Mouse (Mus musculus): ENCODE measurements around the gene Rnf157. TPM values are rescaled to one million over a fixed set of nuclear protein-coding genes. Genes with fewer than 3 reads are reported as not detected.
A peak's percentile ranks its signal among the peaks of the same experiment; 100 is the strongest.

The Rnf157 gene
- polyA plus RNA-seq, 1 experiment from 2014 or later = 1.2 TPM

DNA sequence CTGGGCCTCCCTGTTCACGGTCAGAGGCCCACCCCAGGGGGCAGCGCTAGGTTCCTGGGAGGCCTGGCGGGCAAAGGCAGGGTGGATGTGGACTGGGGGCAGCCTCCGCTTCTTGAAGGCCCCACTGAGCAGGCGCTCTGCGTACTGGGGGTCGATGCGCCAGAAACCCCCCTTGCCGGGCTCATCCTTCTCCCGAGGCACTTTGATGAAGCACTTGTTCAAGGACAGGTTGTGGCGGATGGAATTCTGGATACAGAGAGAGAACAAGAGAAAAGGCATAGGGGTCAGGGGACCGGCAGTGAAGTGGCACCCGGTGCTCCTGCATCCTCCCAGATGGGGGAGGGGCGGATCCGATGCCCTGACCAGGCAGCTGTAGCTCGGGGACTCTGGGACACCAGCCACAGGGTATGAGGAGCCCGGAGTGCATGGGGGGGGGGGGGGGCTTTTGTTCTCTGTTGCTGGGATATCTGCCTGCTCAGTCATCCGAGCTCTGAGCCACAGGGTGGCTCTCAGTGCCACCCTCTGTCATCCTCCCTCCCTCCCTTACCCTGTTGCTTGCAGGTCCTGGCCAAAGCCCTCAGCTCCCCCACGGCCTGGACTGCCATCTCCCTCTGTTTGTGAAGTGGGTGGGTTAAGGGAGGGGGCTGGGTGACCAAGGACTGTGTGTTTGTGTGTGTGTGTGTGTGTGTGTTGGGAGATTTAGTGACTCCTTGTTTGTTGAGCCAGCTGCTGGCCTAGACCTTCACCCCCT is 80.4 kb downstream of the Rnf157 start:
- Histone ChIP-seq H3K27me3 (ENCODE audit: control insufficient read depth, insufficient read depth, low read depth, low read length) (peaks cover 50% of the 10 kb centered on the region), H3K9me3 (replicated peaks; ENCODE audit: control insufficient read depth, low read length) (no peaks in the 10 kb centered on the region), H3K36me3 (ENCODE audit: control insufficient read depth, insufficient read depth) (no peaks in the 10 kb centered on the region), H3K27ac (ENCODE audit: low read length) (no peak overlapping the region), H3K9ac (ENCODE audit: low read depth, low read length) (no peak overlapping the region), H3K4me3 (ENCODE audit: low read depth, low read length) (no peak overlapping the region), H3K4me1 (ENCODE audit: control insufficient read depth, low read depth, low read length) (peaks cover 16% of the 10 kb centered on the region), H3K4me2 (ENCODE audit: low read depth, low read length) (peak overlapping the region; percentile 37)
- 58% methylated on average over 17 of the region's 19 CpGs for WGBS (ENCODE audit: insufficient replicate concordance)
- ATAC-seq (ENCODE audit: low read depth) = peak; percentile 43

GRCm38 (mm10) chr11:116330211-116330518 is 82.7 kb downstream of the Rnf157 start:
- Histone ChIP-seq H3K9me3 (replicated peaks; ENCODE audit: control insufficient read depth, low read length) (no peaks in the 10 kb centered on the region), H3K4me1 (ENCODE audit: control insufficient read depth, low read depth, low read length) (peaks cover 10% of the 10 kb centered on the region), H3K4me2 (ENCODE audit: low read depth, low read length) (no peak overlapping the region), H3K9ac (ENCODE audit: low read depth, low read length) (no peak overlapping the region), H3K27me3 (ENCODE audit: control insufficient read depth, insufficient read depth, low read depth, low read length) (peaks cover 30% of the 10 kb centered on the region), H3K36me3 (ENCODE audit: control insufficient read depth, insufficient read depth) (no peaks in the 10 kb centered on the region), H3K4me3 (ENCODE audit: low read depth, low read length) (no peak overlapping the region), H3K27ac (ENCODE audit: low read length) (no peak overlapping the region)
- WGBS (ENCODE audit: insufficient replicate concordance) = 60% methylated on average over 7 of the region's 7 CpGs
- no peak for ATAC-seq (ENCODE audit: low read depth)

DNA sequence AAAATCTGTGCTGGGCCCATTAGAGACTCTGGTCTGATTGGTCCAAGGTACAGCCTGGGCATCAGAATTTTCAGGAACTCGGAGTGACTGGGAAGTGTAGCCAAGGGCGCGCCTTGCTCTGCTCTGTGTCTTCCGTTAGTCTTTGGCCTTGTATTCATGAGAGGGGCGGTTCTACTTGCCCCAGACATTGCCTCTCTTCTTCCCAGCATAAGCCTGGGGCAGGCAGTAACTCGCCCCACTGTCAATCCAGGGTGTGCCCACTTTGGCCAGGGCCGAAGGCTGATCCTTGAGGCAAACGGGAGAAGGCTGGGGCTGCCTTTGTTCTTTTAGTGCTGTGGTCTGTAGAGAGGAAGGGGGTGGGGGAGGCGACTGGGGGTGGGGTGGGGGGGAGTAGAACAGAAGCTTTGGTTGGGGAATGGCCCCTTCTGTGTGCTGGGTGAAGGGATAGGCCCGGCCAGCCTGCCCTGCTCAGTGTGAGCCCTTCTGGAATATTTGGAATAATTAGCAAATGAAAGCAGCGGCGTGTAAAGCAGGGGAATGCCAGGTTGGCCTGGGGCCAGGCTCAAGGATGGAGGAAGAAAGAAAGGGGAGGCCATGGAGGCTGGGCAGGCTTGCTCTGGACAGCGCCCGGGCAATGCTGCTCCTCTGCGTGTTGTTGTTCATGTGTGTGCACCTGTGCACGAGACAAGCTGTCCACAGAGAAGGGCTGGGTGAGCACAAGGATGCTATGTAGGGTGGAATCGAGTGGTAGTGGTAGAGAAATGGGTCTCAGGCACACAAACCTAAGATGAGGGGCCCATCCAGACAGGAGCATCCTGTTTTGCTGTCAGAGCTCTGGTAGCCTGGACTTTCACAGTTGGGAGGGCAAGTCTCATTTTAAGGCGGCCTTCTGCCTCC is 83.3 kb downstream of the Rnf157 start:
- Histone ChIP-seq H3K4me2 (ENCODE audit: low read depth, low read length) (no peak overlapping the region), H3K27ac (ENCODE audit: low read length) (no peak overlapping the region), H3K27me3 (ENCODE audit: control insufficient read depth, insufficient read depth, low read depth, low read length) (peaks cover 24% of the 10 kb centered on the region), H3K9me3 (replicated peaks; ENCODE audit: control insufficient read depth, low read length) (no peaks in the 10 kb centered on the region), H3K4me3 (ENCODE audit: low read depth, low read length) (no peak overlapping the region), H3K36me3 (ENCODE audit: control insufficient read depth, insufficient read depth) (no peaks in the 10 kb centered on the region), H3K4me1 (ENCODE audit: control insufficient read depth, low read depth, low read length) (peaks cover 5% of the 10 kb centered on the region), H3K9ac (ENCODE audit: low read depth, low read length) (no peak overlapping the region)
- 61% methylated on average over 18 of the region's 18 CpGs for WGBS (ENCODE audit: insufficient replicate concordance)
- no peak for ATAC-seq (ENCODE audit: low read depth)

DNA sequence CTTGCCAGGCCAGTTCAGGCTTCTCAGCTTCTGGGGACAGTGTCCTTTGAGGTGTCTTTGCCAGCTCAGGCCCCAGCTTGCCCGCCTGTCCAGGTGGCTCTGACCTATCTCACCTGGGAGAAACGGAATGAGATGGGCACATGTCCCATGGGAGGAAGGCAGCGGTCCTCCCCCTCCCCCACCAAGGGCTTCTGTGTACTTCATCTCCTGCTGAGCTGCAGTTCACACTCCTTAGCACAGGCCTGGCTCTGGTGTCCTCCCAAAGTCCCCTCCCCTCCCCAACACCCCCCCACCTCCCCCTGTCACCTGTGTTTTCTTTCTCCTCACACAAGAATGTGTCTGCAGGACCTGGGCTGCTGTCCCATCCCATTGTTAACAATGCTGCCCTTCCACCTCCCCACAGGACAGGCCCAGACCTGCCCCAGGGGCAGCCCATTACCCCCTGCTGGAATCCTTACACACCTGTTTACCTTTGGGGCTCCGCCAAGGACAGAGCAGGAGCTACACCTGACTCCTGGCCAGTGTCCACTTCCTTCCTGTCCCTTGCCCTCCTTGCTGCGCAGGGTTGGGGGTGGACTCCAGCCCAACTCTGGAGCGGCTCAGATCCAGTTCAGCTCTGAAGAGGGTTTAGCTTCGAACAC is 85.7 kb downstream of the Rnf157 start:
- WGBS (ENCODE audit: insufficient replicate concordance) = 59% methylated on average over 7 of the region's 7 CpGs
- no peak overlapping the region for H3K4me2 ChIP-seq (ENCODE audit: low read depth, low read length)
- H3K27me3 ChIP-seq (ENCODE audit: control insufficient read depth, insufficient read depth, low read depth, low read length) = peaks cover 2% of the 10 kb centered on the region
- no peak overlapping the region for H3K9ac ChIP-seq (ENCODE audit: low read depth, low read length)
- H3K36me3 ChIP-seq (ENCODE audit: control insufficient read depth, insufficient read depth) = no peaks in the 10 kb centered on the region
- H3K9me3 ChIP-seq (replicated peaks; ENCODE audit: control insufficient read depth, low read length) = no peaks in the 10 kb centered on the region
- no peak overlapping the region for H3K27ac ChIP-seq (ENCODE audit: low read length)
- ATAC-seq (ENCODE audit: low read depth) = no peak
- H3K4me1 ChIP-seq (ENCODE audit: control insufficient read depth, low read depth, low read length) = no peaks in the 10 kb centered on the region; the same call in 1 of the 2 replicates
- H3K4me3 ChIP-seq (ENCODE audit: low read depth, low read length) = no peak overlapping the region

GRCm38 (mm10) chr11:116318719-116319659 is 93.8 kb downstream of the Rnf157 start:
- peak overlapping the region; percentile 81 for H3K4me2 ChIP-seq (ENCODE audit: low read depth, low read length)
- H3K4me1 ChIP-seq (ENCODE audit: control insufficient read depth, low read depth, low read length) = peaks cover 6% of the 10 kb centered on the region
- no peak overlapping the region for H3K27ac ChIP-seq (ENCODE audit: low read length)
- peak overlapping the region; percentile 56 for H3K4me3 ChIP-seq (ENCODE audit: low read depth, low read length)
- peak overlapping the region; percentile 56 for H3K9ac ChIP-seq (ENCODE audit: low read depth, low read length)
- H3K36me3 ChIP-seq (ENCODE audit: control insufficient read depth, insufficient read depth) = no peaks in the 10 kb centered on the region
- 2% methylated on average over 41 of the region's 41 CpGs for WGBS (ENCODE audit: insufficient replicate concordance)
- no peaks in the 10 kb centered on the region for H3K9me3 ChIP-seq (replicated peaks; ENCODE audit: control insufficient read depth, low read length)
- H3K27me3 ChIP-seq (ENCODE audit: control insufficient read depth, insufficient read depth, low read depth, low read length) = no peaks in the 10 kb centered on the region
- ATAC-seq (ENCODE audit: low read depth) = peak; percentile 68

GRCm38 (mm10) chr11:116312359-116312758 is 100.5 kb downstream of the Rnf157 start:
- no peak overlapping the region for H3K9ac ChIP-seq (ENCODE audit: low read depth, low read length)
- ATAC-seq (ENCODE audit: low read depth) = no peak
- peaks cover 12% of the 10 kb centered on the region for H3K4me1 ChIP-seq (ENCODE audit: control insufficient read depth, low read depth, low read length)
- H3K36me3 ChIP-seq (ENCODE audit: control insufficient read depth, insufficient read depth) = no peaks in the 10 kb centered on the region
- H3K27ac ChIP-seq (ENCODE audit: low read length) = no peak overlapping the region
- H3K9me3 ChIP-seq (replicated peaks; ENCODE audit: control insufficient read depth, low read length) = no peaks in the 10 kb centered on the region
- no peak overlapping the region for H3K4me2 ChIP-seq (ENCODE audit: low read depth, low read length)
- 53% methylated on average over 8 of the region's 8 CpGs for WGBS (ENCODE audit: insufficient replicate concordance)
- no peaks in the 10 kb centered on the region for H3K27me3 ChIP-seq (ENCODE audit: control insufficient read depth, insufficient read depth, low read depth, low read length)
- no peak overlapping the region for H3K4me3 ChIP-seq (ENCODE audit: low read depth, low read length)

DNA sequence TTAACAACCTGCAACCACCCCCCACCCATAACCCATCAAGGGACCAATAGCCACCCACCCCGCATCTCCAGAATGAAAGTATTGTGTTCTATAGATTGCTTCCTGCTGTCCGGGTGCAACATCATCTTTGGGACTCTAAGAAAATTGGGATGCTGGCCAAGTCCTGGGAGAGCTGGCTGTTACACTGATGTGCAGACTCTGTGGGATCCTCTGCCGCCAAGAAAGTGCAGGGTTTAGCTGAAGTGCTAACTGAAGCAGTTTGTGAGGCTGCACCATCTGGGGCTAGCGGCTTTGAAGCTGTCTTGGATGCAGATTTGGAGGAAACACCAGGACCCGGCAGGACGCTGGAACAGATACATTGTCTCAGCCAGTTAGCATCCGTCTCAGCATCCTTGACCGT is 101.7 kb downstream of the Rnf157 start:
- Histone ChIP-seq H3K9me3 (replicated peaks; ENCODE audit: control insufficient read depth, low read length) (no peaks in the 10 kb centered on the region), H3K27ac (ENCODE audit: low read length) (no peak overlapping the region)

DNA sequence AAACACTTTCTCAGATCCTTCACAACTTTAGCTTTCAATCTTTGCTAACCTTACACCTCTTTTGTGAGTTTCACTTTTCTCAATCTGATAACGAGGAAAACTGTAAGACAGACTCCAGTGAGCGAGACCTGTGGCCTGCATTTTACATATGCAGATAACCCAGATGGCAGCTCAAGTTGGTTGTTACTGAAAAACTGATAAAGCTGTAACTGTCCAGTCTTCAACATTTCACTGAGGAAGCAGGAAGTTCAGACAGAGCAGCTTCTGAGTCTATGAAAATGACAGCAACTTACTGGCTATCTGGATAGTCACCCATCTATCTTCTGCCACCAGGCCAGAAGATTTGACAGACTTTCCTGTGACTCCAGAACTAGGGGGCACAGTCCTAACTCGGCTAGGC is 103.2 kb downstream of the Rnf157 start:
- Histone ChIP-seq H3K4me2 (ENCODE audit: low read depth, low read length) (0 out of 2 replicates have a peak overlapping the region, but pooled peaks have one; percentile 3), H3K9ac (ENCODE audit: low read depth, low read length) (peak overlapping the region; percentile 31; the same call in 1 of the 2 replicates), H3K4me3 (ENCODE audit: low read depth, low read length) (no peak overlapping the region), H3K27ac (ENCODE audit: low read length) (peak overlapping the region; percentile 54), H3K36me3 (ENCODE audit: control insufficient read depth, insufficient read depth) (peaks cover under 1% of the 10 kb centered on the region; the same call in 1 of the 2 replicates), H3K4me1 (ENCODE audit: control insufficient read depth, low read depth, low read length) (peaks cover 25% of the 10 kb centered on the region), H3K9me3 (replicated peaks; ENCODE audit: control insufficient read depth, low read length) (no peaks in the 10 kb centered on the region), H3K27me3 (ENCODE audit: control insufficient read depth, insufficient read depth, low read depth, low read length) (no peaks in the 10 kb centered on the region)
- WGBS (ENCODE audit: insufficient replicate concordance) = 14% methylated on average over 3 of the region's 3 CpGs
- no peak for ATAC-seq (ENCODE audit: low read depth)

More for the DNA sequence above, 101.7 kb downstream of the Rnf157 start:
- ATAC-seq (ENCODE audit: low read depth) = no peak
- H3K4me1 ChIP-seq (ENCODE audit: control insufficient read depth, low read depth, low read length) = peaks cover 20% of the 10 kb centered on the region
- H3K4me3 ChIP-seq (ENCODE audit: low read depth, low read length) = no peak overlapping the region
- 66% methylated on average over 8 of the region's 8 CpGs for WGBS (ENCODE audit: insufficient replicate concordance)
- H3K9ac ChIP-seq (ENCODE audit: low read depth, low read length) = no peak overlapping the region
- H3K36me3 ChIP-seq (ENCODE audit: control insufficient read depth, insufficient read depth) = no peaks in the 10 kb centered on the region
- H3K4me2 ChIP-seq (ENCODE audit: low read depth, low read length) = no peak overlapping the region
- H3K27me3 ChIP-seq (ENCODE audit: control insufficient read depth, insufficient read depth, low read depth, low read length) = no peaks in the 10 kb centered on the region
